Mouse (Mus musculus) cerebellum, postnatal 14 days (tissue): Measurements from ENCODE around the gene Hist2h4.
"Not testable (repeated sequence)": the region's sequence is repeated elsewhere in the genome, so short reads cannot be mapped to it uniquely, and the experiment has no call there.

ENCODE experiments used
- DNase-seq, 2 experiments: peaks; one replicate each; pipeline ENCODE4 v3.0.0; 2021; ENCODE audit warnings: mixed read lengths in 2 of 2

Hist2h4 gene

GRCm38 (mm10) chr3:96268776-96269378, 5.8 kb upstream of the Hist2h4 start:
- peak in 1 of 2 experiments; percentile 41 for DNase-seq

GRCm38 (mm10) chr3:96268051-96268775, 5.1 kb upstream of the Hist2h4 start, which contains the start of gene Hist2h3b:
Gene Hist2h3b (plus strand): TSS chr3:96268654.
- DNase-seq, result peak; percentile 77 to 84

- no peak for DNase-seq
Measured at GRCm38 (mm10) chr3:96267541-96267940, 4.4 kb upstream of the Hist2h4 start.

GRCm38 (mm10) chr3:96266132-96266710, 3.1 kb upstream of the Hist2h4 start:
- DNase-seq, result no peak

- no peak for DNase-seq
Measured at GRCm38 (mm10) chr3:96264404-96264949, 1.4 kb upstream of the Hist2h4 start.

- peak; percentile 57 to 67 for DNase-seq
Measured at GRCm38 (mm10) chr3:96263558-96264403, 670 bp upstream of the Hist2h4 start.

GRCm38 (mm10) chr3:96262216-96262875, 765 bp downstream of the Hist2h4 start:
- peak; percentile 87 to 91 for DNase-seq

GRCm38 (mm10) chr3:96261623-96262022, 1.5 kb downstream of the Hist2h4 start:
- DNase-seq, result no peak

- no peak for DNase-seq
Measured at GRCm38 (mm10) chr3:96260220-96260619, 2.9 kb downstream of the Hist2h4 start.

- no peak for DNase-seq
Measured at GRCm38 (mm10) chr3:96257190-96257589, 5.9 kb downstream of the Hist2h4 start.

GRCm38 (mm10) chr3:96255926-96256593, 7.1 kb downstream of the Hist2h4 start:
- no peak for DNase-seq

- peak; percentile 64 to 65 for DNase-seq
Measured at GRCm38 (mm10) chr3:96254683-96255355, 8.3 kb downstream of the Hist2h4 start.

GRCm38 (mm10) chr3:96251787-96252186, 11.3 kb downstream of the Hist2h4 start:
- no peak for DNase-seq

- no peak for DNase-seq
Measured at GRCm38 (mm10) chr3:96250890-96251289, 12.2 kb downstream of the Hist2h4 start.

- no peak for DNase-seq
Measured at GRCm38 (mm10) chr3:96249034-96249345, 14.1 kb downstream of the Hist2h4 start.

- DNase-seq, result no peak
Measured at GRCm38 (mm10) chr3:96248141-96249033, 14.7 kb downstream of the Hist2h4 start.

GRCm38 (mm10) chr3:96247356-96248140, 15.6 kb downstream of the Hist2h4 start:
- no peak for DNase-seq

- not testable (repeated sequence) for DNase-seq
Measured at GRCm38 (mm10) chr3:96246427-96246856, 16.7 kb downstream of the Hist2h4 start, which contains the start of gene Hist2h3c1. Gene Hist2h3c1 (plus strand): TSS chr3:96246685.

GRCm38 (mm10) chr3:96246018-96246417, 17.1 kb downstream of the Hist2h4 start:
- DNase-seq, result not testable (repeated sequence)
